In the genomic region with DNA sequence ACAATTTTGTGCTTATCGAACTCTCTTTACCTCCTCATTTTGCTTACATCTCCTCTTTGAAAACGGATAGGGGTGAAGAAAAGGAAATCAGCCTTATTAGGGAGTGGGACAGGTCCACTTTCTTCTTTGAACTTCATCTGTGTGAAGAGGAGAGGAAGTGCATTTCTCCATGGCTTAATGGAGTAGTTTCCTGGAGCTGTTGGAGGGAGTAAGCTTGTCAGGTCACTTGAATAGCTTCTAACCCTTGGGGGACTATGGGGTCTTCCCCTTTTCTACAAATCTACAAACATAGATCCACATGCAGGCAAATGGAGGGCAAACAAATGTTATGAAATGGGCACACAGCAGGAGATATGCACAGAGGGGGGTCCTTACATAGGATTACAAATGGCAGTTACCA, we compare ENCODE assay signal across 28 mouse cellular contexts. TPM values are rescaled to one million over a fixed set of nuclear protein-coding genes. Genes with fewer than 3 reads are reported as not detected.
DNase-seq lines count a peak whose midpoint lies in the region; ATAC-seq and TF ChIP-seq lines count a peak whose summit lies in the region.
"Had no signal": no experiment of that assay in that cellular context is flagged by ENCODE, and none has a peak within 500 bp of the region (broad histone marks: within the 10 kb centered on the region; RNA-seq: fewer than 3 reads in every experiment).

No protein-coding gene starts in this region.

- ATAC-seq in forebrain, postnatal 0 days: no peak
- no peak for ATAC-seq in forebrain, embryonic 13.5 days
- ATAC-seq in common myeloid progenitor, adult 5-6 weeks (replicated peaks; ENCODE audit: low read depth, poor library complexity, severe bottlenecking): 0 out of 2 replicates have a peak, but pooled peaks have one; percentile 17
- ATAC-seq: activated CD4-positive, CD25-positive, alpha-beta regulatory T cell, adult 4 months; CD4-positive, CD25-positive, alpha-beta regulatory T cell, adult 4 months; intestine, embryonic 16.5 days; Patski had no signal

- H3K27ac ChIP-seq in forebrain, postnatal 0 days (ENCODE audit: low read depth, low read length): peak overlapping the region; percentile 67; the same call in 1 of the 2 replicates
- H3K27ac ChIP-seq in forebrain, embryonic 13.5 days: no peak overlapping the region
- peak overlapping the region; percentile 56 for H3K27ac ChIP-seq in left cerebral cortex, adult 2 months
- H3K27ac ChIP-seq: embryonic facial prominence, embryonic 15.5 days; hindbrain, embryonic 15.5 days had no signal

- no peak overlapping the region for H3K4me2 ChIP-seq in forebrain, postnatal 0 days (ENCODE audit: low read depth)
- no peak overlapping the region for H3K4me2 ChIP-seq in forebrain, embryonic 13.5 days
- H3K4me2 ChIP-seq: embryonic facial prominence, embryonic 15.5 days; heart, embryonic 12.5 days; hindbrain, embryonic 15.5 days had no signal

- WGBS in forebrain, postnatal 0 days: 58% methylated on average over 2 of the region's 2 CpGs
- WGBS in forebrain, embryonic 13.5 days: 67% methylated on average over 2 of the region's 2 CpGs

- no peaks in the 10 kb centered on the region for H3K36me3 ChIP-seq in forebrain, postnatal 0 days (ENCODE audit: insufficient read depth)
- H3K36me3 ChIP-seq in forebrain, embryonic 13.5 days (ENCODE audit: poor library complexity, severe bottlenecking): no peaks in the 10 kb centered on the region
- H3K36me3 ChIP-seq: embryonic facial prominence, embryonic 15.5 days; G1E; heart, embryonic 12.5 days; hindbrain, embryonic 15.5 days had no signal

- no peak overlapping the region for H3K4me3 ChIP-seq in forebrain, postnatal 0 days (ENCODE audit: low read depth, low read length)
- H3K4me3 ChIP-seq in forebrain, embryonic 13.5 days: no peak overlapping the region
- H3K4me3 ChIP-seq in left cerebral cortex, adult 2 months: no peak overlapping the region
- H3K4me3 ChIP-seq: embryonic facial prominence, embryonic 15.5 days; erythroblast, embryonic 14.5 days; heart, embryonic 12.5 days; hindbrain, embryonic 15.5 days had no signal

- TF ChIP-seq CTCF in forebrain, postnatal 0 days (IDR thresholded peaks at IDR 0.05; ENCODE audit: low read depth): no peak
- no peak for TF ChIP-seq CTCF in left cerebral cortex, adult 2 months (IDR thresholded peaks at IDR 0.05)

- no peaks in the 10 kb centered on the region for H3K4me1 ChIP-seq in forebrain, postnatal 0 days (ENCODE audit: insufficient read depth)
- H3K4me1 ChIP-seq in forebrain, embryonic 13.5 days: peaks cover 37% of the 10 kb centered on the region
- H3K4me1 ChIP-seq: heart, embryonic 12.5 days had no signal

- no peak overlapping the region for H3K9ac ChIP-seq in forebrain, postnatal 0 days
- no peak overlapping the region for H3K9ac ChIP-seq in forebrain, embryonic 13.5 days
- H3K9ac ChIP-seq: embryonic facial prominence, embryonic 15.5 days; heart, embryonic 12.5 days; hindbrain, embryonic 15.5 days had no signal

- no peak for DNase-seq in forebrain, postnatal 0 days
- DNase-seq in left cerebral cortex, adult 2 months (ENCODE audit: extremely low spot score in 1 of 2, low spot score in 2 of 2): no peak
- DNase-seq in left cerebral cortex, adult 9 months (ENCODE audit: low spot score in 2 of 2): no peak
- DNase-seq in MEL-GATA-1-ER (ENCODE audit: extremely low read depth, low read depth): peak; percentile 75
- DNase-seq in frontal cortex, postnatal 25 days (ENCODE audit: low spot score in 2 of 2): no peak
- DNase-seq: adrenal gland, postnatal 14 days; cerebellum, adult 18-20 months; cerebellum, adult 9-11 months; cerebellum, postnatal 36 days; embryo, embryonic 11 days; gastrocnemius, postnatal 14 days; heart, postnatal 36 days; kidney, adult 2 months had no signal

- no peaks in the 10 kb centered on the region for H3K9me3 ChIP-seq in forebrain, postnatal 0 days (ENCODE audit: low read length)
- H3K9me3 ChIP-seq in forebrain, embryonic 13.5 days (replicated peaks): no peaks in the 10 kb centered on the region
- H3K9me3 ChIP-seq: embryonic facial prominence, embryonic 15.5 days; G1E; heart, embryonic 12.5 days; hindbrain, embryonic 15.5 days had no signal

- H3K27me3 ChIP-seq in forebrain, postnatal 0 days (ENCODE audit: insufficient read depth, low read length): no peaks in the 10 kb centered on the region
- no peaks in the 10 kb centered on the region for H3K27me3 ChIP-seq in forebrain, embryonic 13.5 days
- H3K27me3 ChIP-seq: embryonic facial prominence, embryonic 15.5 days; heart, embryonic 12.5 days; hindbrain, embryonic 15.5 days; Patski had no signal

- intact Hi-C loops in left cerebral cortex, adult 2 months (cut with DNase I): loop anchor here (5.0 kb wide), 1 partner anchor 136 kb away; no protein-coding TSS in a partner anchor

RNA-seq across cellular contexts. Expression of gene Palmd, which starts 17.7 kb away (rescaled TPM):
- 6.3 and 6.9 TPM in 2 replicates for total RNA-seq in forebrain, postnatal 0 days (2014; rRNA removed)
- 8.8 and 11.7 TPM in 2 replicates for polyA plus RNA-seq in forebrain, postnatal 0 days (2015; fragmentation: Nextera tagmentation; extraction: Ambion mirVana)
- polyA plus RNA-seq in forebrain, embryonic 13.5 days (2015; fragmentation: Nextera tagmentation; extraction: Ambion mirVana): 10.0 and 14.9 TPM in 2 replicates
- total RNA-seq in left cerebral cortex, adult 2 months (2021): 10 to 100 TPM; 21.6 to 23.6 TPM
- not detected in 2 replicates for total RNA-seq in common myeloid progenitor, adult 5-6 weeks (2017)
- polyA plus RNA-seq: activated CD4-positive, CD25-positive, alpha-beta regulatory T cell, adult 4 months; erythroblast, embryonic 14.5 days; G1E had no signal

RNA-seq across cellular contexts. Expression of gene 4930455H04Rik, which starts 18.4 kb away (rescaled TPM):
- not detected in 2 replicates for total RNA-seq in forebrain, postnatal 0 days (2014; rRNA removed)
- polyA plus RNA-seq in forebrain, postnatal 0 days (2015; fragmentation: Nextera tagmentation; extraction: Ambion mirVana): not detected in 2 replicates
- not detected in 2 replicates for polyA plus RNA-seq in forebrain, embryonic 13.5 days (2015; fragmentation: Nextera tagmentation; extraction: Ambion mirVana)
- not detected for total RNA-seq in left cerebral cortex, adult 2 months (2021)
- total RNA-seq in common myeloid progenitor, adult 5-6 weeks (2017): not detected in 2 replicates
- total RNA-seq: adrenal gland, postnatal 14 days; G1E; heart, adult 8-10 months; heart, postnatal 36 days had no signal
- polyA plus RNA-seq: activated CD4-positive, CD25-positive, alpha-beta regulatory T cell, adult 4 months; CD4-positive, CD25-positive, alpha-beta regulatory T cell, adult 4 months; embryonic facial prominence, embryonic 11.5 days; embryonic facial prominence, embryonic 15.5 days; erythroblast, embryonic 14.5 days; G1E; gonadal fat pad, adult 2 months; heart, embryonic 12.5 days; hindbrain, embryonic 11.5 days; hindbrain, embryonic 15.5 days; intestine, embryonic 16.5 days; kidney, adult 2 months; Patski had no signal
